Mouse (Mus musculus): Measurements from ENCODE around the gene Lrrc45. TPM values are rescaled to one million over a fixed set of nuclear protein-coding genes. Genes with fewer than 3 reads are reported as not detected.

Gene Lrrc45
- polyA plus RNA-seq, 1 experiment = 1.5 TPM

DNA sequence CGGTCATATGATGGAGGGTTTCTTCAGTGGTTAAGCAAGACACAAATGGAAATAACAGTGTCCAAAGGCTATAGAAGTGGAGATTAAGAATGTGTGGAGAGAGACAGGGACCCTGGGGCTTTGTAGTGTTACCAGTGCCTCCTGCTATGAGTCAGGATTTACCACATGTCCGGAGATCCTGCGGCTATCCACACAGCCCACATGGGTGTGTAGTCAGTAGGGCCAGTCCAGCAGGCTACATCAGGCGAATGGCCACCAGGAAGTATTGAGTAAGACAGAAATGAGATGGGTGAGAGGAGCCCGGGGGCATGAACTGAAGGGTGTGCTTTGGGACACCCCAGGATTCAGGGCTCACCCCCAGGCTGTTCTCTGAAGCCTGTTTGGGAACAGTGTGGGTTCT lies 31.0 kb upstream of the Lrrc45 start:
- TF ChIP-seq GATA1 (IDR thresholded peaks at IDR 0.05; ENCODE audit: low read length) (no peak), TAL1 (IDR thresholded peaks at IDR 0.05; ENCODE audit: low read length) (no peak)
- no peak overlapping the region for H3K4me3 ChIP-seq (replicated peaks)
- H3K27me3 ChIP-seq (ENCODE audit: control insufficient read depth) = no peaks in the 10 kb centered on the region
- peaks cover 88% of the 10 kb centered on the region for H3K36me3 ChIP-seq (ENCODE audit: control insufficient read depth)
- H3K4me1 ChIP-seq (ENCODE audit: control insufficient read depth) = no peaks in the 10 kb centered on the region; the same call in 1 of the 2 replicates
- H3K9me3 ChIP-seq (ENCODE audit: control insufficient read depth, low read length) = no peaks in the 10 kb centered on the region

DNA sequence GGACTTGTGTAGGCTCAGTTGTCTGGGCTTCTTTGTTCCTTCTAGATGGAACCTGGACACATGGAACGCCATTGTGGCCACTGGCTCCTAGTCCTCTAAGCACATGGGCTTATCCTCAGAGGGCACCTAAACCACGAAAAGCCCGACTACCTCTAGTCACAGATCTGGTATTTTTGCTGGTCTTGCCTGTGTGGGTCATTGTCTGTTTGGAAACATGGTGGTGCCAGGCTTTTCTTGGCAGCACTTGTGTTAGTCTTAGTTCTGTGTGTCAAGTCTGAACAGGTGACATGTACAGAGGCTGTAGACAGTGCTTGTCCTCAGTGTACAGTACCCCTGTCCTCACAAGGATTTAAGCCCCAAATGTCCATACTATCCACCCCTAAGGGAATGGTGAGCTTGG lies 30.2 kb upstream of the Lrrc45 start:
- Histone ChIP-seq H3K27me3 (ENCODE audit: control insufficient read depth) (no peaks in the 10 kb centered on the region), H3K4me3 (replicated peaks) (no peak overlapping the region), H3K4me1 (ENCODE audit: control insufficient read depth) (no peaks in the 10 kb centered on the region), H3K36me3 (ENCODE audit: control insufficient read depth) (peaks cover 88% of the 10 kb centered on the region), H3K9me3 (ENCODE audit: control insufficient read depth, low read length) (no peaks in the 10 kb centered on the region)
- no peak for TF ChIP-seq GATA1 (IDR thresholded peaks at IDR 0.05; ENCODE audit: low read length)
- no peak for TF ChIP-seq TAL1 (IDR thresholded peaks at IDR 0.05; ENCODE audit: low read length)

GRCm38 (mm10) chr11:120684086-120684485 lies 29.6 kb upstream of the Lrrc45 start:
- Histone ChIP-seq H3K36me3 (ENCODE audit: control insufficient read depth) (peaks cover 89% of the 10 kb centered on the region), H3K4me3 (replicated peaks) (no peak overlapping the region), H3K9me3 (ENCODE audit: control insufficient read depth, low read length) (no peaks in the 10 kb centered on the region), H3K27me3 (ENCODE audit: control insufficient read depth) (no peaks in the 10 kb centered on the region), H3K4me1 (ENCODE audit: control insufficient read depth) (no peaks in the 10 kb centered on the region)
- no peak for TF ChIP-seq TAL1 (IDR thresholded peaks at IDR 0.05; ENCODE audit: low read length)
- no peak for TF ChIP-seq GATA1 (IDR thresholded peaks at IDR 0.05; ENCODE audit: low read length)

GRCm38 (mm10) chr11:120684660-120685059 lies 29.1 kb upstream of the Lrrc45 start:
- no peaks in the 10 kb centered on the region for H3K4me1 ChIP-seq (ENCODE audit: control insufficient read depth)
- no peak overlapping the region for H3K4me3 ChIP-seq (replicated peaks)
- H3K36me3 ChIP-seq (ENCODE audit: control insufficient read depth) = peaks cover 89% of the 10 kb centered on the region
- no peaks in the 10 kb centered on the region for H3K27me3 ChIP-seq (ENCODE audit: control insufficient read depth)
- H3K9me3 ChIP-seq (ENCODE audit: control insufficient read depth, low read length) = no peaks in the 10 kb centered on the region
- TF ChIP-seq TAL1 (IDR thresholded peaks at IDR 0.05; ENCODE audit: low read length) = no peak
- no peak for TF ChIP-seq GATA1 (IDR thresholded peaks at IDR 0.05; ENCODE audit: low read length)

GRCm38 (mm10) chr11:120686650-120687272 lies 27.0 kb upstream of the Lrrc45 start:
- Histone ChIP-seq H3K4me3 (replicated peaks) (no peak overlapping the region), H3K9me3 (ENCODE audit: control insufficient read depth, low read length) (no peaks in the 10 kb centered on the region), H3K36me3 (ENCODE audit: control insufficient read depth) (peaks cover 85% of the 10 kb centered on the region), H3K27me3 (ENCODE audit: control insufficient read depth) (no peaks in the 10 kb centered on the region), H3K4me1 (ENCODE audit: control insufficient read depth) (no peaks in the 10 kb centered on the region)
- TF ChIP-seq GATA1 (IDR thresholded peaks at IDR 0.05; ENCODE audit: low read length) (no peak), TAL1 (IDR thresholded peaks at IDR 0.05; ENCODE audit: low read length) (no peak)

- H3K27me3 ChIP-seq (ENCODE audit: control insufficient read depth) = no peaks in the 10 kb centered on the region
- H3K4me3 ChIP-seq (replicated peaks) = no peak overlapping the region
- H3K36me3 ChIP-seq (ENCODE audit: control insufficient read depth) = peaks cover 81% of the 10 kb centered on the region
- H3K4me1 ChIP-seq (ENCODE audit: control insufficient read depth) = no peaks in the 10 kb centered on the region
- no peaks in the 10 kb centered on the region for H3K9me3 ChIP-seq (ENCODE audit: control insufficient read depth, low read length)
- TF ChIP-seq TAL1 (IDR thresholded peaks at IDR 0.05; ENCODE audit: low read length) = no peak
- TF ChIP-seq GATA1 (IDR thresholded peaks at IDR 0.05; ENCODE audit: low read length) = no peak
Measured at GRCm38 (mm10) chr11:120689365-120689764, 24.4 kb upstream of the Lrrc45 start.

GRCm38 (mm10) chr11:120692471-120693011 lies 21.2 kb upstream of the Lrrc45 start:
- TF ChIP-seq GATA1 (IDR thresholded peaks at IDR 0.05; ENCODE audit: low read length) (no peak), TAL1 (IDR thresholded peaks at IDR 0.05; ENCODE audit: low read length) (no peak)

DNA sequence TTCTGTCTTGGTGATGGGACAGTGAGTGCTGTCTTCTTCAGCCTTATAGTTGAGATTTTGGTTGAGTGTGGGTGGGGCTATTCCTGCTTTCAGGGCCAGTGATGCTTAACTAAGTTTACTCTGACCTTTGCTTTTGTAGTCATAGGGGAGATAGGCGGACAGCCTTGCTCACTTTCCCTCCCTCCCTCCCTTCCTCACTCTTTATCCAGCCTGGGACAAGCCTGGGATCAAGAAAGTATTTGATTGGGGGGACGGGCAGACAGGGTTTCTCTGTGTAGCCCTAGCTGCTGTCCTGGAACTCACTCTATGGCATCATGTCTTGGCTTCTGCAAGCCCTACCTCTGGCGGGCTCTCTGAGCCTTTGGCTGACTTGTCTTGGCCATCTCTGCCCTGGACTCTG lies 20.3 kb upstream of the Lrrc45 start:
- peaks cover 4% of the 10 kb centered on the region; the same call in 1 of the 2 replicates for H3K9me3 ChIP-seq (ENCODE audit: control insufficient read depth, low read length)
- no peak overlapping the region for H3K4me3 ChIP-seq (replicated peaks)
- no peaks in the 10 kb centered on the region for H3K27me3 ChIP-seq (ENCODE audit: control insufficient read depth)
- H3K36me3 ChIP-seq (ENCODE audit: control insufficient read depth) = peaks cover 77% of the 10 kb centered on the region
- TF ChIP-seq TAL1 (IDR thresholded peaks at IDR 0.05; ENCODE audit: low read length) (no peak), GATA1 (IDR thresholded peaks at IDR 0.05; ENCODE audit: low read length) (no peak)
- no peaks in the 10 kb centered on the region for H3K4me1 ChIP-seq (ENCODE audit: control insufficient read depth)

More at GRCm38 (mm10) chr11:120692471-120693011, 21.2 kb upstream of the Lrrc45 start:
- Histone ChIP-seq H3K9me3 (ENCODE audit: control insufficient read depth, low read length) (peaks cover 4% of the 10 kb centered on the region; the same call in 1 of the 2 replicates), H3K27me3 (ENCODE audit: control insufficient read depth) (no peaks in the 10 kb centered on the region), H3K4me3 (replicated peaks) (no peak overlapping the region), H3K36me3 (ENCODE audit: control insufficient read depth) (peaks cover 78% of the 10 kb centered on the region), H3K4me1 (ENCODE audit: control insufficient read depth) (no peaks in the 10 kb centered on the region)

- no peaks in the 10 kb centered on the region for H3K27me3 ChIP-seq (ENCODE audit: control insufficient read depth)
- H3K9me3 ChIP-seq (ENCODE audit: control insufficient read depth, low read length) = peaks cover 4% of the 10 kb centered on the region; the same call in 1 of the 2 replicates
- H3K4me1 ChIP-seq (ENCODE audit: control insufficient read depth) = no peaks in the 10 kb centered on the region
- H3K36me3 ChIP-seq (ENCODE audit: control insufficient read depth) = peaks cover 79% of the 10 kb centered on the region
- TF ChIP-seq GATA1 (IDR thresholded peaks at IDR 0.05; ENCODE audit: low read length) (no peak), TAL1 (IDR thresholded peaks at IDR 0.05; ENCODE audit: low read length) (no peak)
- no peak overlapping the region for H3K4me3 ChIP-seq (replicated peaks)
Measured at GRCm38 (mm10) chr11:120695184-120695583, 18.5 kb upstream of the Lrrc45 start.

Measured in erythroblast, embryonic 14.5 days (primary cell).